Comparison of ENCODE assay signal across 13 mouse cellular contexts in the genomic region with DNA sequence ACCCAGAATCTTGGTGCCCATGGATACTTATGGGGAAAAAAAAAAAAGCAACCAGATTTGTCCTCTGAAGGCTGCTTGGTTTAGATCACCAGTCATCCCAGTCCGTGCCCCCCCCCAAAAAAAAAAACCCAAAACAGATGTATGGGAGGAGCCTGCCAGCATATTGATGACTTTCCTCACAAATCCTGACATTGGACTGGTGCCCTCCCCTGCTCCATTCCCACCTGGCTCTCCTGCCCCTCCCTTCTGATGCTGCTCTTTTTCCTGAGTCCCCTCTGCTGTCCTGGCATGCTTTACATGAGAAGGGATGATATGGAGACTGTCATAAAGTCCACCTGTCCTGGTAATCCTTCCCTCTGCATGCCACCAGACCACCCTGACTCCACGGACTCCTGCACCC.
"Had no signal": no experiment of that assay in that cellular context is flagged by ENCODE, and none has a peak within 500 bp of the region (broad histone marks: within the 10 kb centered on the region; RNA-seq: fewer than 3 reads in every experiment).

No protein-coding gene starts in this region.

- H3K4me3 ChIP-seq: kidney, embryonic 15.5 days; limb, embryonic 15.5 days; liver, embryonic 12.5 days; myocyte; neural tube, embryonic 12.5 days had no signal

- H3K36me3 ChIP-seq: kidney, embryonic 15.5 days; limb, embryonic 15.5 days; liver, embryonic 12.5 days; neural tube, embryonic 12.5 days had no signal

- H3K9ac ChIP-seq: kidney, embryonic 15.5 days; limb, embryonic 15.5 days; liver, embryonic 12.5 days; lung, embryonic 14.5 days; neural tube, embryonic 12.5 days had no signal

- H3K27me3 ChIP-seq: neural tube, embryonic 12.5 days had no signal

- ATAC-seq: liver, embryonic 12.5 days had no signal

- H3K4me2 ChIP-seq: kidney, embryonic 15.5 days; limb, embryonic 15.5 days; liver, embryonic 12.5 days; lung, embryonic 14.5 days; midbrain, embryonic 11.5 days; neural tube, embryonic 12.5 days had no signal

- H3K4me1 ChIP-seq: limb, embryonic 15.5 days; liver, embryonic 12.5 days had no signal

- H3K27ac ChIP-seq: kidney, embryonic 15.5 days; limb, embryonic 15.5 days; liver, embryonic 12.5 days; neural tube, embryonic 12.5 days had no signal

- H3K9me3 ChIP-seq: kidney, embryonic 15.5 days; limb, embryonic 15.5 days; liver, embryonic 12.5 days; neural tube, embryonic 12.5 days had no signal

- DNase-seq: kidney, adult 2 months; kidney, postnatal 14 days; lung, embryonic 14.5 days; lung, postnatal 10 days; lung, postnatal 4 days; right cerebral cortex, adult 18-20 months; right cerebral cortex, postnatal 25 days had no signal
